Mouse (Mus musculus): ENCODE data around the gene Fap. TPM values are rescaled to one million over a fixed set of nuclear protein-coding genes. Genes with fewer than 3 reads are reported as not detected.

The Fap gene
- 0.15 and 0.20 TPM in 2 replicates for polyA plus RNA-seq (2015; fragmentation: Nextera tagmentation; extraction: Ambion mirVana)

- Histone ChIP-seq H3K27me3 (ENCODE audit: insufficient read depth, low read length) (no peaks in the 10 kb centered on the region), H3K9me3 (ENCODE audit: low read length) (no peaks in the 10 kb centered on the region), H3K36me3 (replicated peaks; ENCODE audit: insufficient read depth, low read length) (no peaks in the 10 kb centered on the region), H3K27ac (ENCODE audit: low read depth) (no peak within 1 kb of the TSS), H3K4me1 (ENCODE audit: insufficient read depth) (no peaks in the 10 kb centered on the region), H3K9ac (replicated peaks) (no peak within 1 kb of the TSS), H3K4me2 (ENCODE audit: low read depth, low read length) (no peak within 1 kb of the TSS), H3K4me3 (ENCODE audit: low read depth, low read length) (no peak within 1 kb of the TSS)
- no peak for TF ChIP-seq EP300 (IDR thresholded peaks at IDR 0.05; ENCODE audit: low read depth)
- TF ChIP-seq CTCF (IDR thresholded peaks at IDR 0.05; ENCODE audit: low read depth): no peak
- ATAC-seq (no peak), DNase-seq (no peak)
- WGBS (ENCODE audit: insufficient replicate concordance): 82% methylated on average over 12 of the region's 12 CpGs
Observed at GRCm38 (mm10) chr2:62573753-62574159, at the start of gene Fap. TSS of gene Fap (minus strand) at chr2:62574075.

GRCm38 (mm10) chr2:62623024-62623441, 49.2 kb upstream of the Fap start:
- Histone ChIP-seq H3K36me3 (replicated peaks; ENCODE audit: insufficient read depth, low read length) (peaks cover 19% of the 10 kb centered on the region), H3K4me3 (ENCODE audit: low read depth, low read length) (no peak overlapping the region), H3K27me3 (ENCODE audit: insufficient read depth, low read length) (no peaks in the 10 kb centered on the region), H3K4me1 (ENCODE audit: insufficient read depth) (peaks cover 9% of the 10 kb centered on the region), H3K9me3 (ENCODE audit: low read length) (no peaks in the 10 kb centered on the region), H3K27ac (ENCODE audit: low read depth) (no peak overlapping the region), H3K9ac (replicated peaks) (no peak overlapping the region), H3K4me2 (ENCODE audit: low read depth, low read length) (no peak overlapping the region)
- no peak for TF ChIP-seq CTCF (IDR thresholded peaks at IDR 0.05; ENCODE audit: low read depth)
- no peak for DNase-seq
- no peak for ATAC-seq
- WGBS (ENCODE audit: insufficient replicate concordance): 80% methylated on average over 8 of the region's 8 CpGs

GRCm38 (mm10) chr2:62619679-62620078, 45.8 kb upstream of the Fap start:
- peak overlapping the region; percentile 10; the same call in 1 of the 2 replicates for H3K4me2 ChIP-seq (ENCODE audit: low read depth, low read length)

GRCm38 (mm10) chr2:62618934-62619341, 45.1 kb upstream of the Fap start:
- peaks cover 9% of the 10 kb centered on the region for H3K4me1 ChIP-seq (ENCODE audit: insufficient read depth)
- H3K4me3 ChIP-seq (ENCODE audit: low read depth, low read length): no peak overlapping the region
- H3K27me3 ChIP-seq (ENCODE audit: insufficient read depth, low read length): no peaks in the 10 kb centered on the region
- peaks cover 22% of the 10 kb centered on the region for H3K36me3 ChIP-seq (replicated peaks; ENCODE audit: insufficient read depth, low read length)
- no peaks in the 10 kb centered on the region for H3K9me3 ChIP-seq (ENCODE audit: low read length)
- DNase-seq (peak; percentile 36), ATAC-seq (peak; percentile 100)
- peak overlapping the region; percentile 24; the same call in 1 of the 2 replicates for H3K4me2 ChIP-seq (ENCODE audit: low read depth, low read length)
- no peak overlapping the region for H3K9ac ChIP-seq (replicated peaks)
- TF ChIP-seq CTCF (IDR thresholded peaks at IDR 0.05; ENCODE audit: low read depth) (no peak), EP300 (IDR thresholded peaks at IDR 0.05; ENCODE audit: low read depth) (peak; percentile 98)
- peak overlapping the region; percentile 86 for H3K27ac ChIP-seq (ENCODE audit: low read depth)
- 41% methylated on average over 7 of the region's 7 CpGs for WGBS (ENCODE audit: insufficient replicate concordance)

More at GRCm38 (mm10) chr2:62619679-62620078, 45.8 kb upstream of the Fap start:
- Histone ChIP-seq H3K9me3 (ENCODE audit: low read length) (no peaks in the 10 kb centered on the region), H3K4me3 (ENCODE audit: low read depth, low read length) (no peak overlapping the region), H3K27ac (ENCODE audit: low read depth) (peak overlapping the region; percentile 74), H3K27me3 (ENCODE audit: insufficient read depth, low read length) (no peaks in the 10 kb centered on the region), H3K4me1 (ENCODE audit: insufficient read depth) (peaks cover 9% of the 10 kb centered on the region), H3K36me3 (replicated peaks; ENCODE audit: insufficient read depth, low read length) (peaks cover 19% of the 10 kb centered on the region), H3K9ac (replicated peaks) (no peak overlapping the region; the same call in 1 of the 2 replicates)
- DNase-seq: no peak
- peak; percentile 57 for ATAC-seq
- 28% methylated on average over 2 of the region's 2 CpGs for WGBS (ENCODE audit: insufficient replicate concordance)
- TF ChIP-seq CTCF (IDR thresholded peaks at IDR 0.05; ENCODE audit: low read depth) (no peak), EP300 (IDR thresholded peaks at IDR 0.05; ENCODE audit: low read depth) (no peak)

- WGBS (ENCODE audit: insufficient replicate concordance): 85% methylated on average over 4 of the region's 4 CpGs
- no peak overlapping the region for H3K4me2 ChIP-seq (ENCODE audit: low read depth, low read length)
- DNase-seq: no peak
- H3K27me3 ChIP-seq (ENCODE audit: insufficient read depth, low read length): no peaks in the 10 kb centered on the region
- H3K36me3 ChIP-seq (replicated peaks; ENCODE audit: insufficient read depth, low read length): peaks cover 38% of the 10 kb centered on the region
- H3K4me3 ChIP-seq (ENCODE audit: low read depth, low read length): no peak overlapping the region
- H3K4me1 ChIP-seq (ENCODE audit: insufficient read depth): peaks cover under 1% of the 10 kb centered on the region; the same call in 1 of the 2 replicates
- H3K9me3 ChIP-seq (ENCODE audit: low read length): no peaks in the 10 kb centered on the region
- ATAC-seq: no peak
- TF ChIP-seq EP300 (IDR thresholded peaks at IDR 0.05; ENCODE audit: low read depth) (no peak), CTCF (IDR thresholded peaks at IDR 0.05; ENCODE audit: low read depth) (no peak)
- H3K9ac ChIP-seq (replicated peaks): no peak overlapping the region
- no peak overlapping the region for H3K27ac ChIP-seq (ENCODE audit: low read depth)
Observed at GRCm38 (mm10) chr2:62613133-62613532, 39.3 kb upstream of the Fap start.

- ATAC-seq (no peak), DNase-seq (no peak)
- no peak overlapping the region for H3K27ac ChIP-seq (ENCODE audit: low read depth)
- TF ChIP-seq EP300 (IDR thresholded peaks at IDR 0.05; ENCODE audit: low read depth) (no peak), CTCF (IDR thresholded peaks at IDR 0.05; ENCODE audit: low read depth) (no peak)
- H3K9ac ChIP-seq (replicated peaks): no peak overlapping the region
- H3K4me3 ChIP-seq (ENCODE audit: low read depth, low read length): no peak overlapping the region
- no peak overlapping the region for H3K4me2 ChIP-seq (ENCODE audit: low read depth, low read length)
- H3K9me3 ChIP-seq (ENCODE audit: low read length): no peaks in the 10 kb centered on the region
- WGBS (ENCODE audit: insufficient replicate concordance): 76% methylated on average over 16 of the region's 16 CpGs
- H3K36me3 ChIP-seq (replicated peaks; ENCODE audit: insufficient read depth, low read length): peaks cover 43% of the 10 kb centered on the region
- H3K4me1 ChIP-seq (ENCODE audit: insufficient read depth): no peaks in the 10 kb centered on the region
- H3K27me3 ChIP-seq (ENCODE audit: insufficient read depth, low read length): no peaks in the 10 kb centered on the region
Observed at GRCm38 (mm10) chr2:62606205-62606604, 32.3 kb upstream of the Fap start.
